Mouse (Mus musculus) thymus, postnatal 0 days (tissue): ENCODE results near the gene Ifne. TPM values are rescaled to one million over a fixed set of nuclear protein-coding genes. Genes with fewer than 3 reads are reported as not detected.
A peak's percentile ranks its signal among the peaks of the same experiment; 100 is the strongest.
"Not testable (repeated sequence)": the region's sequence is repeated elsewhere in the genome, so short reads cannot be mapped to it uniquely, and the experiment has no call there.

Experiments used
- DNase-seq: peaks from one replicate; pipeline ENCODE4 v3.0.0-alpha.2; 2015; ENCODE audit warnings: low spot score
- microRNA counts: library from miRNA; unstranded; fragments of <30 nt; microRNA quantifications from one replicate; lab custom pipeline; 2015
- microRNA-seq: library from miRNA; unstranded; fragments of <30 nt; microRNA quantifications from one replicate; pipeline ENCODE4, GENCODE M21; 2016; ENCODE audit warnings: borderline number of aligned reads
- polyA plus RNA-seq: library from polyadenylated mRNA; unstranded; fragments of >200 nt; fragmentation: Nextera tagmentation; extraction: Ambion mirVana; gene quantifications from 2 replicates; pipeline ENCODE4 v1.2.1, GENCODE M21; 2015

The Ifne gene
- polyA plus RNA-seq, 1 experiment from 2014 or later = not detected

DNA sequence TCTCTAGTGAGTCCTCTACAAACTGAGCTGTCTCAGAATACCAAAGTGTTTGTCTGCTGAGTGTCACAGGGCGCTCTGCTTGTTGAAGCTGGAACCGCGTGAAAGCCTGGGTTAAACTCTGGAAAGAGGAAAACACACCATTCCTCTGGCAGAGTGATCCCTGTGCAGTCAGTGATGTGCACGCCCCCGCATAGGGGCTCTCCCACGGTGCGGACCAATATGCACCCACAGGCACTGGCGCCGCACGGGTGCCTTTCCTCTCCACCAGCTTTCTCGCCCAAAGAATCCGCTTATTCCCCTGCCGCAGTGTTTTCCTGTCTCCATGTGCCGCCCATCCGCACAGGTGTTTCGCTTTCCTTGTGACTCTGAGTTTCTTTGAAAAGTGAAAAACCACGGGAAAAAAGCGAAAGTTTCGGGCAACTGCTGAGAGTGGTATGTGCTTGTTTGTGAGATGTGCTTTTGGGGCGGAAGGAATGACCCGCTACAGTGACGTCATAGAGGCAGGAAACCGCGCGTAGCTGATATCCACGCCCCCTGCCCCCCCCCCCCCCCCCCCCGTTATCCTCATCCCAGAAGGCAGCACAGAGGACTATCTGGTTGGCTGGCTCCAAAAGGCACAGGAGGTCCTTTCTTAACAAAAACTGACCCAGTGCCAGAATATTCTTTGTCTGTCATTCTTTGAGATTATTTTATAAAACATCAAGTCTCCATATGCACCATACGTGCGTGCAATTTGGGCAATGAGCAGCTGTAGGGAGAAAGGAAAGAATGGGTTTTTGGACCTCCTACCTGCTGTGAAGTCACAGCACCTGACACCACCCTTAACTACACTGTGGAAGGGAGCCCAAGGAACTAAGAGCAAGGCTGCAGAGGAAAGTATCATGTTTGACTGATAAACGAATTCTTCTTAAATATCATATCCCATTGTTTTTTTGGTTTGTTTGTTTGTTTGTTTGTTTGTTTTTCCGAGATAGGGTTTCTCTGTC lies 11.8 kb downstream of the Ifne start:
- DNase-seq = peak; percentile 79

- DNase-seq = peak; percentile 84
Observed at GRCm38 (mm10) chr4:88867366-88867925, 12.6 kb downstream of the Ifne start.

DNA sequence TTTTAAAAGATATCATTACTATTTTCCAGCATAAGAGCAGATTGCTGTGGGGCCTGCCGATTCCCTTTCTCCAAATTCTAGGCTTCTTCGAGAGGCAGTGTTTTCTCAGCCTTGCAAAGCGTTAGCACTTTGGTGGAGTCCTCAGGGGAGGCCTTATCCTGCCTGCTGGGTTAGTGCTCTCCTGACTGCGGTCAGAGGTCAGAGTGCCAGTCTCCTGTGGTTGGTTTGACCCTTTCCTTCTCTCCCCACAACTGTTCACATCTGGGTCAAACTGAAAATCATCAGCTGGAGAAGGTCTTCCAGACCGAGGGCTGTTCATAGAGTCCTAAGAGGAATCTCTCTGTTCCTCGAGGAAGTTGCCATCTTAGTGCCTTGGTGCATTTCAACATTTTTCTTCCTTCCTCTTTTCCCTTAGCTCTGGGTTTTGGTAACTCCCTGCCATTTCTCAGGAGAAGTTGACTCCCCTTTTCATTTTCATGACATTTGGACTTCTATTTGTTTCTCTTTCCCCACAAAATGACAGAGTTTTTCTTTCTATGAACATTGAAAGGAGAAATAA lies 14.9 kb downstream of the Ifne start:
- no peak for DNase-seq

GRCm38 (mm10) chr4:88864599-88864998 lies 15.4 kb downstream of the Ifne start:
- DNase-seq = peak; percentile 85

- DNase-seq = no peak
Observed at GRCm38 (mm10) chr4:88863309-88863708, 16.7 kb downstream of the Ifne start.

- no peak for DNase-seq
Observed at GRCm38 (mm10) chr4:88859214-88859613, 20.8 kb downstream of the Ifne start.

DNA sequence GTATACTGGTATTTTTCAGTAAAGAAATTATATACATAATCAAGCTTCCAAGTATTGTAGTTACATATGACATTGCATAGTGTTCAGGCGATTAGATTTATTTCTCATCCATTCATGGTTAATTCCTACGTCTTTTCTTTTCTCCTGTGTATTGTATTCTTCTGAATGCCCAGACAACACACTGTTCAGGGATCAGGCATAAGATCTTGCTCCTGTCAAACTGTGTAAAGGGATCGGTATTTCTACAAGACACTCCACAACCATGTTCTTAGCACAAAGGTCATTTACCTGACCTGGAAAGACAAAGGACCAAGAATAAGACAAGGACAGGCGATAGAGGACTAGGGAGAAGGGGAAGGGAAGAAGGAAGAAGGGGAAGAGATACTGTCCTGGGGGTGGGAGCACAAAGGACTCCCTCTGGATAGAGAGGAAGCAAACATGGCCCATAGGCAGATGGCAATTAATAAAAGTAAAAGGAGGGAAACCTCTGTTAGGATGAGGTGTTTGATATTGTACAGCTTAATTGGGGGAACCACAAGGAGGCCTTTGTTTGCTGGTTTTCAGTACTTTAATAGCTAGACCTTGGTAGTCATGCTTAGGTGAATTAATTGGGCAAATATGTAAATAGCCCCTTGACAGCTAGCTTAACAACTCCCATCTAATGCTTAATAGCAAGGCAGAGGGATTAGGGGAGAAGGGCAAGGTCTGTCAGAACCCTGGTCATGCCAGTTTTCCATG lies 28.8 kb downstream of the Ifne start:
- no peak for DNase-seq

DNA sequence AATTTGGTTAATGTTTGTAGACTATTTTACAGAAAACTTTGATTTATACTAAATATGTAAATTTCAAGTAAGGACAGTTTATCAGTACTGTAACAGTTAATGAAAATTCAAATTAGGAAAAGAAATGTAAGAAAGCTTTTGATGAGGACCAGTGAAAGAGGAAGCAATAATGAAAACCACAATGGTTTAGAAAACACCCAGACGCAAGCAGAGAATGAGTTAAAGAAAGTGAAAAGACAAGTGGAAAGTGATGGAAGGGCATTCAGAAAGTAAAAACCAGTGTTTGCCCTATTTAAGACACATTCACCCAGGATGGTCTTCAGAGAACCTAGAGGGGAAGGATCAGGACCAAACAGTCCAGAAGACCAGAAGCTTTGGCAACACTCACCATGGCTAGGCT lies 30.3 kb downstream of the Ifne start, which contains the start of gene Ifna1:
Gene Ifna1, plus strand, starts transcription at position 390 of the 400 bp plus-strand sequence.
- no peak for DNase-seq

DNA sequence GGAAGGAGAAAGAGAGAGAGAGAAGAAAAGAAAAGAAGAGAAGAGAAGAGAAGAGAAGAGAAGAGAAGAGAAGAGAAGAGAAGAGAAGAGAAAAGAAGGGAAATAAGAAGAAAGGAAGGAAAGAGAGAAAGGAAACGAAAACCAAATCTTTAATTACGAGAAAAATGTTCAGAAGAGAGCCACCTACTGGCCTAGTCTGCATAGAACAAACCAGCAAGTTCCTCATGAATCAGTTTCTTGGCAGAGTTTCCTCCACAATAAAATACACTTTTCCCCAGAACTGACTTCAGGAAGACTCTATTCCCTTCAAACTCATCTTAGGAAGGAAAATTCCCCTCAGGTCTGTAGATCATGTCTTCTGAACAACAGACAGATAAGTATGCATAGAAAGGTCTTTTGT lies 34.7 kb downstream of the Ifne start:
- no peak for DNase-seq

DNA sequence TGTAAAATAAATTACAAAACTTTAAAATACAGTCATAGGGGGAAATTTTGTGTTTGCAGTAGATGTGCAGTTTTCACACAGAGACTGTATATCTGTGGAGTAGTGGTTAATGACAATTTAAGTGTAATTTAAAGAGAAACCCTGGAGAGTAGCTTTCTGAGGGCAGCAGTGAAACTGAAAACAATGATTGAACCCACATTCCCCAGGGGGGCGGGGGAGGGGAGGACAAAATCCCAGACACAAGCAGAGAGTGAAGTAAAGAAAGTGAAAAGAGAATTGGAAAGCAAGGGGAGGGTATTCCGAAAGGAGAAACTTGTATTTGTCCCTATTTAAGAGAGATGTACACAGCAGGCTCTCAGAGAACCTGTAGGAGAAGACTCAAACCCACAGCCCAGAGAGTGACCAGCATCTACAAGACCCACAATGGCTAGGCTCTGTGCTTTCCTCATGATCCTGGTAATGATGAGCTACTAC lies 38.5 kb downstream of the Ifne start, which contains the start of gene Ifna4:
Gene Ifna4, plus strand, starts transcription at position 424 of the 474 bp plus-strand sequence.
- no peak for DNase-seq

- DNase-seq = no peak
Observed at GRCm38 (mm10) chr4:88840058-88840457, 39.9 kb downstream of the Ifne start.

DNA sequence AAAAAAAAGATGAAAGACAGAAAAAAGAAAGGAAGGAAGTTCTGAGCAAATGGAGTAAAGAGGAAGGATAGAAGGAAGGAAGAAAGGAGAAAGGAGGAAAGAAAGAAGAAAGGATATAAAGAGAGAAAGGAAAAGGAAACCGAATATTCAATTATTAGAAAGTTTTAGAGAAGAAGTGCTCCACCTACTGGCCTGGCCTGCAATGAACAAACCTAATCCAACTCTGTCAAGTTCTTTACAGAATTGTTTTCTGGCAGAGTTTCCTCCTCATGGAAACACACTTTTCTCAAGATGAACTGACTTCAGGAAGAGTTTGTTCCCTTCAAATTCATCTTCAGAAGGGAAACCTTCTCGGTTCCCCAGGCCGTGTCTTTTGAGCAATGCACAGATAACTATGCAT lies 41.2 kb downstream of the Ifne start:
- peak; percentile 17 for DNase-seq

DNA sequence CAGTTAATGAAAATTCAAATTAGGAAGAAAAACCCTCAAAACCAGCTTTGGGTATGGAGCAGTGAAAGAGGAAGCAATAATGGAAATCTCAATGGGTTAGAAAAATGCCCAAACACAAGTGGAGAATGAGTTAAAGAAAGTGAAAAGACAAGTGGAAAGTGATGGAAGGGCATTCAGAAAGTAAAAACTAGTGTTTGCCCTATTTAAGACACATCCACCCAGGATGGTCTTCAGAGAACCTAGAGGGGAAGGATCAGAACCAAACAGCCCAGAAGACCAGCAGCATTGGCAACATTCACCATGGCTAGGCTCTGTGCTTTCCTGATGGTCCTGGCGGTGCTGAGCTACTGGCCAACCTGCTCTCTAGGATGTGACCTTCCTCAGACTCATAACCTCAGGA lies 44.8 kb downstream of the Ifne start, which contains the start of gene Ifna5:
Gene Ifna5, plus strand, starts transcription at position 301 of the 400 bp plus-strand sequence.
- DNase-seq = not testable (repeated sequence)

GRCm38 (mm10) chr4:88830523-88830922 lies 49.5 kb downstream of the Ifne start:
- peak; percentile 45 for DNase-seq

MicroRNA genes within 50 kb of the gene (microRNA counts, 519-probe panel; counts per million panel counts)
- microRNA mmu-miR-31 (lab: Ali Mortazavi, UCI) = 473 counts per million, percentile 71 among the panel's probes with 10 or more counts

Small RNA genes within 50 kb of the gene (microRNA-seq; reads per million reads assigned to microRNA genes)
- gene Mir31 = 692 reads per million, percentile 68 among the genes with 10 or more reads in this experiment

Other genes with a start within 250 kb of the Ifne start
- not detected in 2 replicates for gene C87499, start 245.8 kb downstream of the Ifne start, polyA plus RNA-seq
- gene Ifna13, start 235.7 kb downstream of the Ifne start, polyA plus RNA-seq = not detected in 2 replicates
- gene Ifna16, start 203.3 kb downstream of the Ifne start, polyA plus RNA-seq = not detected in 2 replicates
- gene Ifna2, start 196.3 kb downstream of the Ifne start, polyA plus RNA-seq = not detected in 2 replicates
- not detected in 2 replicates for gene Ifnab, start 188.8 kb downstream of the Ifne start, polyA plus RNA-seq
- gene Gm26566, start 158.4 kb downstream of the Ifne start, polyA plus RNA-seq = 0.63 and 0.85 TPM in 2 replicates
- gene Klhl9, start 157.7 kb downstream of the Ifne start, polyA plus RNA-seq = 55.8 and 59.5 TPM in 2 replicates
- not detected in 2 replicates for gene Gm13271, start 125.3 kb downstream of the Ifne start, polyA plus RNA-seq
- 0.33 and 0.37 TPM in 2 replicates for gene Gm13283, start 120.1 kb downstream of the Ifne start, polyA plus RNA-seq
- gene Gm13290, start 106.4 kb downstream of the Ifne start, polyA plus RNA-seq = 0.18 and 0.36 TPM in 2 replicates
- not detected in 2 replicates for gene Gm13289, start 103.3 kb downstream of the Ifne start, polyA plus RNA-seq
- not detected in 2 replicates for gene Gm13272, start 100.4 kb downstream of the Ifne start, polyA plus RNA-seq
- 0.23 and 0.31 TPM in 2 replicates for gene Ifnz, start 98.1 kb downstream of the Ifne start, polyA plus RNA-seq
- gene Gm13276, start 94.5 kb downstream of the Ifne start, polyA plus RNA-seq = not detected in 2 replicates
- not detected in 2 replicates for gene Gm13277, start 91.6 kb downstream of the Ifne start, polyA plus RNA-seq
- not detected in 2 replicates for gene Gm13278, start 88.7 kb downstream of the Ifne start, polyA plus RNA-seq
- gene Gm13275, start 85.7 kb downstream of the Ifne start, polyA plus RNA-seq = not detected in 2 replicates
- gene Gm13279, start 82.8 kb downstream of the Ifne start, polyA plus RNA-seq = not detected in 2 replicates
- 0.64 and 1.4 TPM in 2 replicates for gene Gm13285, start 80.5 kb downstream of the Ifne start, polyA plus RNA-seq
- not detected in 2 replicates for gene Gm13287, start 76.9 kb downstream of the Ifne start, polyA plus RNA-seq
- not detected in 2 replicates for gene Gm13288, start 74.7 kb downstream of the Ifne start, polyA plus RNA-seq
- gene Ifna7, start 64.0 kb downstream of the Ifne start, polyA plus RNA-seq = not detected in 2 replicates
- gene Ifna11, start 60.2 kb downstream of the Ifne start, polyA plus RNA-seq = not detected in 2 replicates
- not detected in 2 replicates for gene Ifna6, start 52.8 kb downstream of the Ifne start, polyA plus RNA-seq
- gene Ifna5, start 44.7 kb downstream of the Ifne start, polyA plus RNA-seq = not detected in 2 replicates
- gene Ifna4, start 38.3 kb downstream of the Ifne start, polyA plus RNA-seq = not detected in 2 replicates
- gene Ifna1, start 30.1 kb downstream of the Ifne start, polyA plus RNA-seq = not detected in 2 replicates